Mouse (Mus musculus): ENCODE measurements around the gene Phf23. TPM values are rescaled to one million over a fixed set of nuclear protein-coding genes. Genes with fewer than 3 reads are reported as not detected.
A peak's percentile ranks its signal among the peaks of the same experiment; 100 is the strongest.
"Not testable (repeated sequence)": the region's sequence is repeated elsewhere in the genome, so short reads cannot be mapped to it uniquely, and the experiment has no call there.

The Phf23 gene
- polyA plus RNA-seq, 1 experiment, result 21.2 TPM

DNA sequence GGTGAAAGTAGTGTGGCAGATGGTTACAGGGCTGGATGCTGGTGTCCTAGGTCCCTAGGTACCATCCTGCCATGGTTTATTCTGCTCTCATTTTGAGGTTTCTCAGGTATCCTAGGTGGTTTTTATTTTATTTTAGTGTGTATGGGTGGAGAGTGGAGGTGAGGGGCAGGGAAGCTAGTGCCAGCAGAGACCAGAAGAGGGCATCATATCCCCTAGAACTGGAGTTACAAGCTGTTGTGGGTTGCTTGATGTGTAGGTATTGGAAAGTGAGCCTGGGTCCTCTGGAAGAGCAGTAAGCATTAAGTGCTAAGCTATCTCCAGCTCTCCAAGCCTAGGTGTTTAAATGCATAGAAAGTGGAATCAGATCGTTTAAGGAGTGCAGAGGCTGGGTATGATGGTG, 43.3 kb upstream of the Phf23 start:
- TF ChIP-seq CTCF (IDR thresholded peaks at IDR 0.05; ENCODE audit: control insufficient read depth, insufficient read depth, insufficient replicate concordance, low read depth, low read length), result no peak
- TF ChIP-seq POLR2A (IDR thresholded peaks at IDR 0.05; ENCODE audit: control insufficient read depth, low read depth, low read length), result no peak
- H3K27ac ChIP-seq (ENCODE audit: control insufficient read depth, insufficient read depth, low read depth, low read length), result no peak overlapping the region
- H3K27me3 ChIP-seq (ENCODE audit: control insufficient read depth, insufficient read depth, low read length), result no peaks in the 10 kb centered on the region
- no peaks in the 10 kb centered on the region for H3K36me3 ChIP-seq (ENCODE audit: control insufficient read depth, insufficient read depth, low read length)
- H3K4me3 ChIP-seq (ENCODE audit: control insufficient read depth, low read depth, low read length), result no peak overlapping the region
- H3K4me1 ChIP-seq (ENCODE audit: control insufficient read depth, insufficient read depth, low read length), result peaks cover 15% of the 10 kb centered on the region

DNA sequence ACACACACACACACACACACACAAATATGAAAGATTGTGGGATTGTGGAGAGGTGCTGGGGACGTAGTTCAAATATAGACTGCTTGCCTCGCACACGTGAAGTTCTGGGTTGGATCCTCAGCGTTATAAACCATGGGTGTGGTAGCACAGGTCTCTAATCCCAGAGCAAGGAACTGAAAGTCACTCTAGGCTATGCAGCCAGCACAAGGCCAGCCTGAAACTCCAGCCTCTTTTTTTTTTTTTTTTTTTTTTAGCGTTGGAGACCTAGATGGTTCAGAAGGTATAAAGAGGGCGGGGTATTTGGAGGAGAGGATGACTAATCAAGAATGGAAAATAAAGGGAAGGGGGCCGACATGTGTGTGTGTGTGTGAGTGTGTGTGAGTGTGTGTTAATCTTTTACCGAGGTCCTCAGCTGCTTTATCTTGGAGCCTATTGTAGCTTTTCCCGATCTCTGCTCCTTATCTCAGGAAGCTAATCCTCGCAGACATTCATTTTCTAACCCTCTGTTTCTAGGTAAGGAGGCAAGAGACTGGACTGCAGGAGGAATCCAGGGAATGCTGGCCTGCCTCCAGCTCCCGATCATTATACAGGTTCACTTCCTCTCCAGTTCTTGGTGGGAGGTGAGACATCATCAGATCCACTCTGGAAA, 42.2 kb upstream of the Phf23 start:
- TF ChIP-seq POLR2A (IDR thresholded peaks at IDR 0.05; ENCODE audit: control insufficient read depth, low read depth, low read length), result no peak
- no peak for TF ChIP-seq CTCF (IDR thresholded peaks at IDR 0.05; ENCODE audit: control insufficient read depth, insufficient read depth, insufficient replicate concordance, low read depth, low read length)
- Histone ChIP-seq H3K27ac (ENCODE audit: control insufficient read depth, insufficient read depth, low read depth, low read length) (no peak overlapping the region), H3K36me3 (ENCODE audit: control insufficient read depth, insufficient read depth, low read length) (no peaks in the 10 kb centered on the region), H3K27me3 (ENCODE audit: control insufficient read depth, insufficient read depth, low read length) (no peaks in the 10 kb centered on the region), H3K4me1 (ENCODE audit: control insufficient read depth, insufficient read depth, low read length) (peaks cover 5% of the 10 kb centered on the region), H3K4me3 (ENCODE audit: control insufficient read depth, low read depth, low read length) (no peak overlapping the region)

DNA sequence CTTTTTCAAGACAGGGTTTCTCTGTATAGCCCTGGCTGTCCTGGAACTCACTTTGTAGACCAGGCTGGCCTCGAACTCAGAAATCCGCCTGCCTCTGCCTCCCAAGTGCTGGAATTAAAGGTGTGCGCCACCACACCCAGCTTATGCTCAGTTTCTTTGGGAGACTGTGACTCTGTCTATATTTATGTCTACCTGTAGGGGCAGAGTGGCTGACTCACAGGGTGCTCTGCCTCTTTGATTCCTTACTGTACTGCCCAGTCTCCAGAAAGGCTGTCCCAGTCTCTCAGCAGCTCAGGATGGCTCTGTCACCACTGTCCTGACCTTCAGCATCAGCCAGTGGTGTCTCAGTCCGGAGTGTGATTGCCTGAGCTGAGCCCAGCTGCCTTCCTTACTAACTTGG, 40.0 kb upstream of the Phf23 start:
- H3K27ac ChIP-seq (ENCODE audit: control insufficient read depth, insufficient read depth, low read depth, low read length); H3K36me3 ChIP-seq (ENCODE audit: control insufficient read depth, insufficient read depth, low read length); H3K4me1 ChIP-seq (ENCODE audit: control insufficient read depth, insufficient read depth, low read length); H3K4me3 ChIP-seq (ENCODE audit: control insufficient read depth, low read depth, low read length); H3K27me3 ChIP-seq (ENCODE audit: control insufficient read depth, insufficient read depth, low read length): not testable (repeated sequence)

DNA sequence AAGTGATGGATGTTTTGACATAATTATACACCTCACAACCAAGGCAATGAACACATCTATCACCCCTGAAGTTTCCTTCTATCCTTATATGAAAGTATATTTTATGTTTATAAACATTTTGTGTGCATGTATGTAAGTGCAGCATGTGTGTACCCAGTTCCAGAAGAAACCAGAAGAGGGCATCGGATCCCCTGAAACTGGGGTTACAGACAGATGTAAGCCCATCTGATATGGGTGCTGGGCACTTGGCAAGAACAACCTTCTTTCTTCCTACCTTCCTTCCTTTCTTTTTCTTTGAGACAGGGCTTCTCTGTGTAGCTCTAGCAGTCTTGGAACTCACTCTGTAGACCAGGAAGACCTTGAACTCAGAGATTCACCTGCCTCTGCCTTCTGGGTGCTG, 39.4 kb upstream of the Phf23 start:
- Histone ChIP-seq H3K27me3 (ENCODE audit: control insufficient read depth, insufficient read depth, low read length) (no peaks in the 10 kb centered on the region), H3K4me3 (ENCODE audit: control insufficient read depth, low read depth, low read length) (no peak overlapping the region), H3K36me3 (ENCODE audit: control insufficient read depth, insufficient read depth, low read length) (no peaks in the 10 kb centered on the region), H3K4me1 (ENCODE audit: control insufficient read depth, insufficient read depth, low read length) (no peaks in the 10 kb centered on the region), H3K27ac (ENCODE audit: control insufficient read depth, insufficient read depth, low read depth, low read length) (no peak overlapping the region)
- TF ChIP-seq POLR2A (IDR thresholded peaks at IDR 0.05; ENCODE audit: control insufficient read depth, low read depth, low read length) (no peak), CTCF (IDR thresholded peaks at IDR 0.05; ENCODE audit: control insufficient read depth, insufficient read depth, insufficient replicate concordance, low read depth, low read length) (no peak)

DNA sequence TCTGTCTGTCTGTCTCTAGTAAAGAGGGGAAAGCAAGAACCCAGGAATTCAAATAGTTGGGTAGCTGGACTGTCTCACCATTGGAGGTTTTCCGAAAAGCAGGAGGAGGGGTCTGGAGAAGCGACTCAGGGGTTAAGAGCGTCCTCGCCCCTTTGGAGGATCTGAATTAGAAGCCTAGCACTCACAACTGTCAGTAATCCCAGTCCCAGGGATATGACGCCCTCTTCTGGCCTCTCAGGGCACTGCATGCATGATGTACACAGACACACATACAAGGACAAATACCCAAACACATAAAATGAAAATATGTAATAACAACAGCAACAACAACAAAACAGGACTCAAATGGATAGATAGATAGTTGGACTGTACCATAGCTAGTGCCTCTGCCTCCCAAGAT, 35.0 kb upstream of the Phf23 start:
- Histone ChIP-seq H3K36me3 (ENCODE audit: control insufficient read depth, insufficient read depth, low read length) (no peaks in the 10 kb centered on the region), H3K27me3 (ENCODE audit: control insufficient read depth, insufficient read depth, low read length) (no peaks in the 10 kb centered on the region), H3K27ac (ENCODE audit: control insufficient read depth, insufficient read depth, low read depth, low read length) (no peak overlapping the region), H3K4me3 (ENCODE audit: control insufficient read depth, low read depth, low read length) (no peak overlapping the region), H3K4me1 (ENCODE audit: control insufficient read depth, insufficient read depth, low read length) (peaks cover 4% of the 10 kb centered on the region)
- TF ChIP-seq POLR2A (IDR thresholded peaks at IDR 0.05; ENCODE audit: control insufficient read depth, low read depth, low read length) (no peak), CTCF (IDR thresholded peaks at IDR 0.05; ENCODE audit: control insufficient read depth, insufficient read depth, insufficient replicate concordance, low read depth, low read length) (peak; percentile 49; the same call in 1 of the 2 replicates)

DNA sequence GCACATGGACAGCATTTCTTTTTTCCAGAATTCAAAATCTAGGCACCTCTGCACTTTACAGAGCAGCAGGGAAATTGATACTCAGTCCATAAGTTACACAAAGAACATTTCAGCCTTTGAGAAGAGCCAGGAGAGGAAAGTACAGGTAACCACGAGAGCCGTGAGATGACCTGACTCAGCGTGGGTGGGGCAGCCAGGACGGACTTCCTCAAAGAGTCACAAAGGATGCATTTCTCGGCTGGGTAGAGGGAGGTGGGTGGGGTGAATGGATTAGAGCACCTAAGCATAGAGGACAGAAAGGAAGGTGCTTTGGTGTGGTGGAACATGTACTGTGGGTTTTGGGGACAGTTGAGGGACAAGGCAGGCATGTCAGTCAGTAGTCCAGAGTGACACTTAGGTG, 33.7 kb upstream of the Phf23 start:
- Histone ChIP-seq H3K4me3 (ENCODE audit: control insufficient read depth, low read depth, low read length) (no peak overlapping the region), H3K27ac (ENCODE audit: control insufficient read depth, insufficient read depth, low read depth, low read length) (no peak overlapping the region), H3K4me1 (ENCODE audit: control insufficient read depth, insufficient read depth, low read length) (peaks cover 16% of the 10 kb centered on the region), H3K36me3 (ENCODE audit: control insufficient read depth, insufficient read depth, low read length) (no peaks in the 10 kb centered on the region), H3K27me3 (ENCODE audit: control insufficient read depth, insufficient read depth, low read length) (no peaks in the 10 kb centered on the region)
- TF ChIP-seq CTCF (IDR thresholded peaks at IDR 0.05; ENCODE audit: control insufficient read depth, insufficient read depth, insufficient replicate concordance, low read depth, low read length) (no peak), POLR2A (IDR thresholded peaks at IDR 0.05; ENCODE audit: control insufficient read depth, low read depth, low read length) (no peak)

DNA sequence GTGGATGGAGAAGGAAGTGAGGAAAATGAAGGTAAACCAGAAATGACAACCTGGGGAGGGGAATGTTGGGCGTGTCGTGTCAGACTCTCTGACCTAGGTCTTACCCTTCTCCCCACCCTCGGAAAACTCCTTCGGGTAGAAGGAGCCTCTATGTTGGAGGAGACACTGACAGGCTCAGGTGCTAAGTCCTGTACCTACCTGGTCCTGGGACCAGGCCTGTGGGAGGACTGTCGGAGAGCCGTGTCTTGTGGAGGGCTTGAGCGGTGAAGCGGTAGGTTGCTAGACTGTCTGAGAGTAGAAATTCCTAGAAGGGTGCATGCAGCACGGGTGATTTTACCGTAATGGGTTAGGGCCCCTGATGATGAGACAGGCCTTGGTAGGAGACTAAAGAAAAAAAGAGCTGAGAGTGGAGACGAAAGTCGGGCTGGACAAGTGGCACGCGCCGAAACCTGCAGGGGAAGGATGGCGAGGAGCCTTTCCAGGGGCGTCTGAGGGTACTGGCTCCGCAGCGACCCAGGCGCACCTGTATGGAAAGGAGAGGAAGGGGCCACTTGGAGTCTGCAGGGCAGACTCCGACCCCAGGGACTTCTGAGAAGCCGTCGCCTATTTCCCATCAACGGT, 30.8 kb upstream of the Phf23 start, which contains the start of gene Cldn7:
TSS of gene Cldn7 (plus strand) at position 130 of the 621 bp plus-strand sequence.
- no peaks in the 10 kb centered on the region; the same call in 1 of the 2 replicates for H3K36me3 ChIP-seq (ENCODE audit: control insufficient read depth, insufficient read depth, low read length)
- H3K27ac ChIP-seq (ENCODE audit: control insufficient read depth, insufficient read depth, low read depth, low read length), result no peak within 1 kb of the TSS
- TF ChIP-seq CTCF (IDR thresholded peaks at IDR 0.05; ENCODE audit: control insufficient read depth, insufficient read depth, insufficient replicate concordance, low read depth, low read length), result no peak
- no peak for TF ChIP-seq POLR2A (IDR thresholded peaks at IDR 0.05; ENCODE audit: control insufficient read depth, low read depth, low read length)
- peaks cover 20% of the 10 kb centered on the region for H3K4me1 ChIP-seq (ENCODE audit: control insufficient read depth, insufficient read depth, low read length)
- H3K27me3 ChIP-seq (ENCODE audit: control insufficient read depth, insufficient read depth, low read length), result no peaks in the 10 kb centered on the region
- peak within 1 kb of the TSS; percentile 33 for H3K4me3 ChIP-seq (ENCODE audit: control insufficient read depth, low read depth, low read length)

All from testis, adult 2 months (tissue).